Mouse (Mus musculus): ENCODE measurements around the gene Foxr1. TPM values are rescaled to one million over a fixed set of nuclear protein-coding genes. Genes with fewer than 3 reads are reported as not detected.
"Not testable (repeated sequence)": the region's sequence is repeated elsewhere in the genome, so short reads cannot be mapped to it uniquely, and the experiment has no call there.

Foxr1 gene
- polyA plus RNA-seq, 2 experiments = not detected

DNA sequence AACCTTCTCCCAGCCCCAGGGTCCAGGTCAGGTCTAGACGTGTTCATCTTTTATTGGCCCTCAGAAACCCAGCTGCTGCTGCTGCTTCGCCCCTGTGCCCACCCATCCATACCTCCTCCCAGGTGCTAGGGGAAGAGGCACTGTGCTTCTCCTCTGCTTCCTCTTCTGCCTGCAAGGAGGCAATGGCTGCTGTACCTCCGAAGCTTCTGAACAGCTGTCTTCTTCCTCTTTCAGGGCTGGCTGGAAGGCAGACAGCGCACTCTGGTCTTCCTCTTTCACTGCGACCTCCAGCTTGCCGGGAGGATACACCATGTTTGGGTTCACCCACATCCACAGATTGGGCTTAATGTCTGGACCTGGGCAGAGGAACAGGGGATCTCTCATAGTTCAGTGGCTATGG, 5.2 kb downstream of the Foxr1 start:
- WGBS (ENCODE audit: insufficient replicate concordance) = 17% methylated on average over 6 of the region's 6 CpGs
- no peak for TF ChIP-seq EP300 (IDR thresholded peaks at IDR 0.05; ENCODE audit: low read depth)
- TF ChIP-seq CTCF (IDR thresholded peaks at IDR 0.05; ENCODE audit: low read depth) = no peak
- no peak overlapping the region for H3K4me2 ChIP-seq (ENCODE audit: low read depth)
- H3K36me3 ChIP-seq (replicated peaks; ENCODE audit: control insufficient read depth, insufficient read depth, low read depth) = no peaks in the 10 kb centered on the region
- no peak overlapping the region for H3K9ac ChIP-seq (replicated peaks)
- H3K4me1 ChIP-seq (replicated peaks; ENCODE audit: control insufficient read depth in 2 of 2, insufficient read depth in 2 of 2, low read length in 1 of 2) = no peaks in the 10 kb centered on the region
- H3K4me3 ChIP-seq (ENCODE audit: insufficient read depth in 1 of 2, low read depth in 2 of 2, low read length in 2 of 2) = no peak overlapping the region
- no peak overlapping the region for H3K27ac ChIP-seq
- ATAC-seq (ENCODE audit: insufficient read depth) (no peak), DNase-seq (ENCODE audit: low read depth in 3 of 3, low spot score in 3 of 3) (no peak)
- H3K27me3 ChIP-seq (ENCODE audit: control insufficient read depth, insufficient read depth, low read length) = no peaks in the 10 kb centered on the region
- H3K9me3 ChIP-seq (ENCODE audit: control insufficient read depth, low read length) = no peaks in the 10 kb centered on the region

DNA sequence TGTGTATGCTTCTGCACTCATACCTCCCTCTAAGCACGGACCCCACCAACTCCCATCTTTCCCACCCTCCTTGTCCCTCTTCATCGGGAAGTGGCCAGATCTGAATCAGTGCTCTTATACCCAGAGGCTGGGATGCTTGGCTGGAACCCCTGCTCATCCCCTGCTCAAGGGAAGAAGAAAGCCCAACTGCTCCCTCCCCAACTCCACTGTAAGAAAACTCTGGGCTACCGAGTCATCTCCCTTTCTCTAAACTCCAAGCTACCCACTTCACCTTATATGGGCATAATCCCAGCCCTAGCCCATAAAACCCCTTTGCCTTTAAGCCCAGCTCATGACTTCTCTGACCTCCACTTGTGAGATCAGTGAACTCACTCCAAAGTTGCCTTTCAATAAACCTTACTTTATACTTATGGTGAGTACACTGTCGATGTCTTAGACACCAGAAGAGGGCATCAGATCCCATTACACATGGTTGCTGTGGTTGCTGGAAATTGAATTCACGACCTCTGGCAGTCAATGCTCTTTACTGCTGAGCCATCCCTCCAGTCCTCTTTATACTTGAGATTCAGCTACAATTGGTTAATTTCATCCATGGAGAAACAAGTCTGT, 8.3 kb downstream of the Foxr1 start:
- no peak overlapping the region for H3K4me3 ChIP-seq (ENCODE audit: insufficient read depth in 1 of 2, low read depth in 2 of 2, low read length in 2 of 2)
- no peaks in the 10 kb centered on the region for H3K4me1 ChIP-seq (replicated peaks; ENCODE audit: control insufficient read depth in 2 of 2, insufficient read depth in 2 of 2, low read length in 1 of 2)
- TF ChIP-seq CTCF (IDR thresholded peaks at IDR 0.05; ENCODE audit: low read depth) (no peak), EP300 (IDR thresholded peaks at IDR 0.05; ENCODE audit: low read depth) (no peak)
- no peak overlapping the region for H3K4me2 ChIP-seq (ENCODE audit: low read depth)
- 38% methylated on average over 5 of the region's 5 CpGs for WGBS (ENCODE audit: insufficient replicate concordance)
- H3K9me3 ChIP-seq (ENCODE audit: control insufficient read depth, low read length) = no peaks in the 10 kb centered on the region
- DNase-seq (ENCODE audit: low read depth in 3 of 3, low spot score in 3 of 3) (no peak), ATAC-seq (ENCODE audit: insufficient read depth) (no peak)
- H3K9ac ChIP-seq (replicated peaks) = no peak overlapping the region
- no peak overlapping the region for H3K27ac ChIP-seq
- H3K36me3 ChIP-seq (replicated peaks; ENCODE audit: control insufficient read depth, insufficient read depth, low read depth) = no peaks in the 10 kb centered on the region
- no peaks in the 10 kb centered on the region for H3K27me3 ChIP-seq (ENCODE audit: control insufficient read depth, insufficient read depth, low read length)

DNA sequence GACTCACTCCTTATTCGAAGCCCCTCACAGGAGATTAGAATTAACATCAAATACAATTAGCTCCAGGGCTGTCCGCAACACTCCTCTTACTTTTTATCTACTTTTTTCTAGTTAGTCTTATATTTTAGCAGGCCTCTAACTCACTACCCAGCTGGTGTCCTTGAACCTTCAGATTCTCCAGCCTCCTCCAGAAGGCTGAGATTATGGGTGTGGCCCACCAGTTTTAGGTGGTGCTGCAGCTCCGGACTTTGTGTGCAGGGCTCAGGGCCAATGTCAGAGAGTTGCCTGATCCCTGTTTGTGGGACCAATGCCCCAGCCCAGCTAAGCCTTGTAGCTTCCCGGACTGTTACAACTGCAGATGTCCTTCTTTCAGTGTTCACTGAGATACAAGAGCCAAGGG, 17.4 kb downstream of the Foxr1 start:
- no peak overlapping the region for H3K9ac ChIP-seq (replicated peaks)
- H3K9me3 ChIP-seq (ENCODE audit: control insufficient read depth, low read length) = no peaks in the 10 kb centered on the region
- no peaks in the 10 kb centered on the region for H3K27me3 ChIP-seq (ENCODE audit: control insufficient read depth, insufficient read depth, low read length)
- no peak overlapping the region for H3K27ac ChIP-seq
- H3K36me3 ChIP-seq (replicated peaks; ENCODE audit: control insufficient read depth, insufficient read depth, low read depth) = no peaks in the 10 kb centered on the region
- WGBS (ENCODE audit: insufficient replicate concordance) = 59% methylated on average over 4 of the region's 4 CpGs
- no peak for ATAC-seq (ENCODE audit: insufficient read depth)
- DNase-seq (ENCODE audit: low read depth in 3 of 3, low spot score in 3 of 3) = no peak
- TF ChIP-seq EP300 (IDR thresholded peaks at IDR 0.05; ENCODE audit: low read depth) (no peak), CTCF (IDR thresholded peaks at IDR 0.05; ENCODE audit: low read depth) (no peak)
- no peak overlapping the region for H3K4me3 ChIP-seq (ENCODE audit: insufficient read depth in 1 of 2, low read depth in 2 of 2, low read length in 2 of 2)
- no peak overlapping the region for H3K4me2 ChIP-seq (ENCODE audit: low read depth)
- H3K4me1 ChIP-seq (replicated peaks; ENCODE audit: control insufficient read depth in 2 of 2, insufficient read depth in 2 of 2, low read length in 1 of 2) = peaks cover 0 to 2% of the 10 kb centered on the region in 2 experiments; a peak in 1 of 4 replicates

GRCm38 (mm10) chr9:44420280-44420898, 20.5 kb downstream of the Foxr1 start:
- TF ChIP-seq EP300 (IDR thresholded peaks at IDR 0.05; ENCODE audit: low read depth) (no peak), CTCF (IDR thresholded peaks at IDR 0.05; ENCODE audit: low read depth) (no peak)
- no peak overlapping the region for H3K4me3 ChIP-seq (ENCODE audit: insufficient read depth in 1 of 2, low read depth in 2 of 2, low read length in 2 of 2)
- no peak overlapping the region for H3K4me2 ChIP-seq (ENCODE audit: low read depth)
- H3K9me3 ChIP-seq (ENCODE audit: control insufficient read depth, low read length) = no peaks in the 10 kb centered on the region
- DNase-seq (ENCODE audit: low read depth in 3 of 3, low spot score in 3 of 3) (no peak), ATAC-seq (ENCODE audit: insufficient read depth) (no peak)
- WGBS (ENCODE audit: insufficient replicate concordance) = 47% methylated on average over 5 of the region's 5 CpGs
- no peaks in the 10 kb centered on the region for H3K27me3 ChIP-seq (ENCODE audit: control insufficient read depth, insufficient read depth, low read length)
- peaks cover 6% of the 10 kb centered on the region for H3K36me3 ChIP-seq (replicated peaks; ENCODE audit: control insufficient read depth, insufficient read depth, low read depth)
- no peak overlapping the region for H3K9ac ChIP-seq (replicated peaks)
- H3K4me1 ChIP-seq (replicated peaks; ENCODE audit: control insufficient read depth in 2 of 2, insufficient read depth in 2 of 2, low read length in 1 of 2) = peaks cover 0 to 11% of the 10 kb centered on the region in 2 experiments; a peak in 3 of 4 replicates
- H3K27ac ChIP-seq = no peak overlapping the region

GRCm38 (mm10) chr9:44419730-44420129, 21.2 kb downstream of the Foxr1 start:
- H3K4me2 ChIP-seq (ENCODE audit: low read depth); ATAC-seq (ENCODE audit: insufficient read depth); H3K4me3 ChIP-seq (ENCODE audit: insufficient read depth in 1 of 2, low read depth in 2 of 2, low read length in 2 of 2); H3K27ac ChIP-seq; H3K9me3 ChIP-seq (ENCODE audit: control insufficient read depth, low read length); DNase-seq (ENCODE audit: low read depth in 3 of 3, low spot score in 3 of 3); H3K9ac ChIP-seq (replicated peaks); H3K36me3 ChIP-seq (replicated peaks; ENCODE audit: control insufficient read depth, insufficient read depth, low read depth); H3K27me3 ChIP-seq (ENCODE audit: control insufficient read depth, insufficient read depth, low read length): not testable (repeated sequence)
- H3K4me1 ChIP-seq (replicated peaks; ENCODE audit: control insufficient read depth in 2 of 2, insufficient read depth in 2 of 2, low read length in 1 of 2) = peaks cover 0 to 11% of the 10 kb centered on the region in 2 experiments; a peak in 3 of 4 replicates
- 80% methylated on average over 9 of the region's 9 CpGs for WGBS (ENCODE audit: insufficient replicate concordance)
